Mouse (Mus musculus): ENCODE results near the gene Tssk6. TPM values are rescaled to one million over a fixed set of nuclear protein-coding genes. Genes with fewer than 3 reads are reported as not detected.
A peak's percentile ranks its signal among the peaks of the same experiment; 100 is the strongest.

Gene Tssk6
- polyA plus RNA-seq (2012; ENCODE audit: insufficient read depth, low replicate concordance), result 1.3 and 5.3 TPM in 2 replicates

DNA sequence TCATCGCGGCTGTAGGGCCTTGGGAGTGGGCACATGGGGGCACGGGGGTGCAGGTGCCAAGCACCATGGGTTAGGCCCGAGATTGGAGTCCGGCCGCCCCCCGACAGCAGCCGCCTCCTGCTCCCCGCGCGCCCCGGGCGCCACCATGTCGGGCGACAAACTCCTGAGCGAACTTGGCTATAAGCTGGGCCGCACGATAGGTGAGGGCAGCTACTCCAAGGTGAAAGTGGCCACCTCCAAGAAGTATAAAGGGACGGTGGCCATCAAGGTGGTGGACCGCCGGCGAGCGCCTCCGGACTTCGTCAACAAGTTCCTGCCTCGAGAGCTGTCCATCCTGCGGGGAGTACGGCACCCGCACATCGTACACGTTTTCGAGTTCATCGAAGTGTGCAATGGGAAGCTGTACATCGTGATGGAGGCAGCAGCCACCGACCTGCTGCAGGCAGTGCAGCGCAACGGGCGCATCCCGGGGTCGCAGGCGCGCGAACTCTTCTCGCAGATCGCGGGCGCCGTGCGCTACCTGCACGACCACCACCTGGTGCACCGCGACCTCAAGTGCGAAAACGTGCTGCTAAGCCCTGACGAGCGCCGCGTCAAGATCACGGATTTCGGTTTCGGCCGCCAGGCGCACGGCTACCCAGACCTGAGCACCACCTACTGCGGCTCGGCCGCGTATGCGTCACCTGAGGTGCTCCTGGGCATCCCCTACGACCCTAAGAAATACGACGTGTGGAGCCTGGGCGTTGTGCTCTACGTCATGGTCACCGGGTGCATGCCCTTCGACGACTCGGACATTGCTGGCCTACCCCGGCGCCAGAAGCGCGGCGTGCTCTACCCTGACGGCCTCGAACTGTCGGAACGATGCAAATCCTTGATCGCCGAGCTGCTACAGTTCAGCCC, at the start of gene Tssk6, which contains the start of the genes Ndufa13 and Yjefn3:
Gene Tssk6, plus strand, starts transcription at position 22 of the 900 bp plus-strand sequence.
Gene Ndufa13, minus strand, starts transcription at position 396 of the 900 bp plus-strand sequence.
Gene Yjefn3, minus strand, starts transcription at position 550 of the 900 bp plus-strand sequence.
- H3K36me3 ChIP-seq (replicated peaks; ENCODE audit: low read length), result peaks cover 29% of the 10 kb centered on the region
- H3K27me3 ChIP-seq (replicated peaks), result no peaks in the 10 kb centered on the region
- H3K9me3 ChIP-seq, result no peaks in the 10 kb centered on the region
- peak within 1 kb of the TSS; percentile 99 for H3K4me3 ChIP-seq (replicated peaks)
- peaks cover 68% of the 10 kb centered on the region for H3K4me1 ChIP-seq
- TF ChIP-seq GATA1 (IDR thresholded peaks at IDR 0.05; ENCODE audit: borderline replicate concordance, low read length) (no peak), FLI1 (IDR thresholded peaks at IDR 0.05; ENCODE audit: low read length) (no peak; the same call in 1 of the 2 replicates)

DNA sequence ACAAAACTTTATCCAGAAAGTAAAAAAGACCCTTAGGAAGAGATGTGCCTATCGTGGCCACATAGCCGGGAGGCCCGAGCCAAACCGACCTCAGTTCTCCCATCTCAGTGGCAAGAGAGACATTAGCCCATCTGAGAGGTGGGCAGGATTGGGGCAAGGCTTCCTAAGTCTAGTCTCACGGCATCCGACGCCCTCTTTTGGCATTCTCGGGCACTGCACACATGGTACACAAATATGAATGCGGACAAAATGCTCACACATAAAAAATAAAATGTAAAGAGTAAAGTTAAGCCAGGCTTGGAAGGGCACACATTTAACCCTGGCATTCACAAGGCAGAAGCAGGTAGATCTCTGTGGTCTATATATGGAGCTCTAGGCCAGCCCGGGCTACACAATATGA, 48.1 kb upstream of the Tssk6 start:
- peaks cover 21% of the 10 kb centered on the region for H3K27me3 ChIP-seq (replicated peaks)
- no peak overlapping the region for H3K4me3 ChIP-seq (replicated peaks)
- no peaks in the 10 kb centered on the region for H3K36me3 ChIP-seq (replicated peaks; ENCODE audit: low read length)
- no peak for TF ChIP-seq FLI1 (IDR thresholded peaks at IDR 0.05; ENCODE audit: low read length)
- TF ChIP-seq GATA1 (IDR thresholded peaks at IDR 0.05; ENCODE audit: borderline replicate concordance, low read length), result no peak
- H3K4me1 ChIP-seq, result peaks cover 26% of the 10 kb centered on the region
- peaks cover 5% of the 10 kb centered on the region; the same call in 1 of the 2 replicates for H3K9me3 ChIP-seq

DNA sequence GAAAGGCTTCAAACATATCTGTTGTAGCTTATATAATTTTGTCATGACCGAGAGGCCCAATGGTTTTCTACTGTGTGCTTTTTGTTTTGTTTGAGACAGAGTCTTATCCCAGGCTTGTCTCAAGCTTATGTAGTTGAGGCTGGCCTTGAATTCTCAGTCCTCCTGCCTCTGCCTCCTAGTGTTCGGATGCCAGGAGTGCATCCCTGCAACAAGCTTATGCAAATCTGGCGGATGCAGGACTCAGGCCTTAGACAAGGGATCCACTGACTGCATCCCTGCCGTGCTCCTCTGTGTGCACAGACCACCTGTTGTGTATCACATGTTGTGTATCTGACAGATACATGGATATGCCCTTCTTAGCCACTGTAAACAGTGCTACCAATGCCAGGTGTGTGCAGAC, 41.2 kb upstream of the Tssk6 start:
- H3K4me1 ChIP-seq, result peaks cover 19% of the 10 kb centered on the region
- peaks cover 33% of the 10 kb centered on the region for H3K27me3 ChIP-seq (replicated peaks)
- H3K9me3 ChIP-seq, result no peaks in the 10 kb centered on the region
- H3K4me3 ChIP-seq (replicated peaks), result no peak overlapping the region
- no peaks in the 10 kb centered on the region for H3K36me3 ChIP-seq (replicated peaks; ENCODE audit: low read length)
- TF ChIP-seq GATA1 (IDR thresholded peaks at IDR 0.05; ENCODE audit: borderline replicate concordance, low read length) (no peak), FLI1 (IDR thresholded peaks at IDR 0.05; ENCODE audit: low read length) (no peak)

DNA sequence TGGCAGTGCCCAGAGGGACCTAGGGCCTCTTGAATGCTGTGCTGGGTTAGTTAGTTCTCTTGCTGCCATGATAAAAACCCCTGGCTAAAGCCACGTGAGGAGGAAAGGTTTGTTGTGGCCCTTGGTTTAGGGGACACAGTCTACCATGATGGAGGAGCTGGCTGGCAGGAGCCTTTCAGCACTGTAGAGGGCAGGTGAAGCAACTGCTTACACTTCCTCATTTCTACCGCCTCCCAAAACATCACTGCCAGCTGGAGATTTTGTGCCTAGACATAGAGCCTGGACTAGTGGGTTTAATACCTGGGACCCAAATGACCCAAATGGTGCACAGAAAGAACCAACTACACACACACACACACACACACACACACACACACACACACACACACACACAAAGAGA, 40.7 kb upstream of the Tssk6 start:
- TF ChIP-seq GATA1 (IDR thresholded peaks at IDR 0.05; ENCODE audit: borderline replicate concordance, low read length) (no peak), FLI1 (IDR thresholded peaks at IDR 0.05; ENCODE audit: low read length) (no peak)
- Histone ChIP-seq H3K4me3 (replicated peaks) (no peak overlapping the region), H3K36me3 (replicated peaks; ENCODE audit: low read length) (no peaks in the 10 kb centered on the region), H3K9me3 (no peaks in the 10 kb centered on the region), H3K27me3 (replicated peaks) (peaks cover 31% of the 10 kb centered on the region), H3K4me1 (peaks cover 19% of the 10 kb centered on the region)

DNA sequence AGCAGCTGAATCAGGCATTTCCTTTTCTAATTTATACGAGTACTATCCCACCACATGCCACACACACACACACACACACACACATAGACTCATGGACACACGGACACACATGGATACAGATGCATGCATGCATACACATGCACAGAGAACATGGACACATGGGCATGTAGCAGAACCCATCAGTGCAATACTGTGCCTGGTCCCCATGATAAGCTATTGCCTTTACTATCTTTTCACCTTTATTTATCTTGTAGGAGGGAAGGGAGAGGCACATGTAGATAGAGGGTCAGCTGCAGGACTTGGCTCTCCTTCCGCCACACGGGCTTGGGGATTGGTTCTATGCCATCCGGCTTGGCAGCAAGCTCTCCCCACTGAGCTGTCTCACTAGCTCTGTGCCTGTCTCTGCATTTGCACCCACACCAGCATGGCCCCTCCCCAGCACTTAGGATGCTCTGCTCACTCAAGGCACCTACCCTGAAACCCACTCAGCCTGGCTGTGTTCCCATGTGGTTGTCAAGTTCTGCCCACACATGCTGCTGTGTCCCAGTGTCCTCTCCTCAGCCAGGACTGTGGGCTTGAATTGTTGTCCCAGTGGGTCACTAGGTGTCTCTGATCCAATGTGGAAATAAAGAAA, 38.5 kb upstream of the Tssk6 start:
- Histone ChIP-seq H3K4me3 (replicated peaks) (no peak overlapping the region), H3K4me1 (peaks cover 15% of the 10 kb centered on the region), H3K9me3 (no peaks in the 10 kb centered on the region), H3K27me3 (replicated peaks) (peaks cover 40% of the 10 kb centered on the region), H3K36me3 (replicated peaks; ENCODE audit: low read length) (no peaks in the 10 kb centered on the region)
- no peak for TF ChIP-seq GATA1 (IDR thresholded peaks at IDR 0.05; ENCODE audit: borderline replicate concordance, low read length)
- no peak for TF ChIP-seq FLI1 (IDR thresholded peaks at IDR 0.05; ENCODE audit: low read length)

DNA sequence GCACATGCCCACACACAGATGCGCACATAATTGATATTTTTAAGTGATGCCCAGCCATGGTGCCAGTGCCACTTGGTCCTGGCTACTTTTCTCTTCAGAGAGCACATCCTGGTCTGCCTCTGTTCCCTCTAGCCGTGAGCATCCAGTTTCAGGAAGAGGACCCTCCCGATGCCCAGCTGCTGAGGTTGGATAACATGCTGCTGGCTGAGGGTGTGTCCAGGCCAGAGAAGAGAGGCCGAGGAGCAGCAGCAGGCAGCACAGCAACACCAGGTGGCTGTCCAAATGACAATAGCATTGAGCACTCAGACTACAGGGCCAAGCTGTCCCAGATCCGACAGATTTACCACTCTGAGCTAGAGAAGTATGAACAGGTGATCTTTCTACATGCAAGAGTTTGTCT, 37.8 kb upstream of the Tssk6 start:
- Histone ChIP-seq H3K27me3 (replicated peaks) (peaks cover 36% of the 10 kb centered on the region), H3K4me1 (peaks cover 9% of the 10 kb centered on the region; the same call in 1 of the 2 replicates), H3K9me3 (no peaks in the 10 kb centered on the region), H3K36me3 (replicated peaks; ENCODE audit: low read length) (no peaks in the 10 kb centered on the region), H3K4me3 (replicated peaks) (no peak overlapping the region)
- TF ChIP-seq FLI1 (IDR thresholded peaks at IDR 0.05; ENCODE audit: low read length) (no peak), GATA1 (IDR thresholded peaks at IDR 0.05; ENCODE audit: borderline replicate concordance, low read length) (no peak)

DNA sequence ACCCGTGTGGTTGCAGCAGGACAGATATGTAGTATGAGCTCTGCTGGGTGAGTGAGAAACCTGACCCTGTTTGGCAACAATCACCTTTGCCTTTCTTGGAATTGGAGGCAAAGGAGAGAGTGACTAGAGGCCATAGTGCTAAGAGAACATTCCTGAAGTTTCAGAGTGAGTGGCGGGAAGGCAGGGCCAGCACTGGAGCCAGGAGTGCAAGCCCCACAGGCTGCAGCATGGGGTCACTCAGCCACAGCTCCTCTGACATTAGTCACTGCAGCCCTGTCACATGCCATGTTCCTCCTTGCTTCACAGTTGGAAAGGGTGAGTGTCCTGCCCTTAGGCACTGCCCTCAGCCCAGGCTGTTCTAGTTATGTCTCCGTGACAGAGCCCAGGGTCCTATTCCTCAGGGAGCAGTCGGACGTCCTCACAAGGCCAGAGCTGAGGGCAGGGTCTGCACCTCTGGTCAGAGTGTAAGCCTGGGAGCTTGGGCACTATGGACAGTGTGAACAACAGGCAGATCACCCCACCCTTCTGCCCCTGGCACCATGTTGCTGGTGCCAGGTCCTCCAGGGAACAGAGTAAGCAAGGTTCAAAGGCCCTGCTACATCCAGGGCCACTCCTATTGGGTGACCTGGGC, 34.2 kb upstream of the Tssk6 start:
- Histone ChIP-seq H3K9me3 (no peaks in the 10 kb centered on the region), H3K4me3 (replicated peaks) (no peak overlapping the region), H3K36me3 (replicated peaks; ENCODE audit: low read length) (no peaks in the 10 kb centered on the region), H3K4me1 (peaks cover 13% of the 10 kb centered on the region; the same call in 1 of the 2 replicates), H3K27me3 (replicated peaks) (peaks cover 59% of the 10 kb centered on the region)
- no peak for TF ChIP-seq GATA1 (IDR thresholded peaks at IDR 0.05; ENCODE audit: borderline replicate concordance, low read length)
- no peak for TF ChIP-seq FLI1 (IDR thresholded peaks at IDR 0.05; ENCODE audit: low read length)

DNA sequence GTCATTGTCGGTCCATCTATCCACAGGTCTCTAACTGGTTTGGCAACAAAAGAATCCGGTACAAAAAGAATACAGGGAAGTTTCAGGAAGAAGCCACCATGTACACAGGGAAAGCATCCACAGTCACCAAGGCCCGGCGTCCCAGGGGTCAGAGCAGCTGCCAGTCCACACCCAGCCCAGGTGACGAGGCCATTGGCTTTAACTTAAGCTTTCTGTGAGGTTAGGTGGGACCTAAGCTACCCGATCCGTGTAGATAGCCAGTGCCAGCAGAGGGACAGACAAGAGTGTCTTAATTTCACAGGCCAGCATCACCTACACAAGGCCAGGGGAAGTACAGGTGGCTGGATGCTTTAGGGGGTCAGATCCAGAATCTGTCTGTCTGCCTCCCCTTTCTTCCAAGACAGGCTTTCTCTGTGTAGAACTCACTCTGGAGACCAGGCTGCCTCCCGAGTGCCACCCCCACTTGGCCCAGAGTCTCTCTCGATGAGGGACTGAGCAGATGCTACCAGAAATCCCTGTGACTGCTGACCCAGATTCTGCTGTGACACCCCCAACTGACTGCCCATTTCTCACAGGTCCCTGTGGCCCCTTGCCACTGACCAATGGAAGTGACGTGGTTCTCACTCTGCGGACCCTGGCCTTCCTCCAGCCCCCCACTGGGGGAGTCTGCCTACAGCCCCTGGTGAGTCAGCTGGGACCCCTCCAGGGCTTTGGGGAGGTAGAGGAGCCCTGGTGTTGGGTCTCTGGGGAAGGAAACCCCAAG, 31.8 kb upstream of the Tssk6 start:
- TF ChIP-seq FLI1 (IDR thresholded peaks at IDR 0.05; ENCODE audit: low read length) (no peak), GATA1 (IDR thresholded peaks at IDR 0.05; ENCODE audit: borderline replicate concordance, low read length) (no peak)
- Histone ChIP-seq H3K27me3 (replicated peaks) (peaks cover 54% of the 10 kb centered on the region), H3K4me3 (replicated peaks) (no peak overlapping the region), H3K36me3 (replicated peaks; ENCODE audit: low read length) (no peaks in the 10 kb centered on the region), H3K4me1 (peaks cover 15% of the 10 kb centered on the region), H3K9me3 (no peaks in the 10 kb centered on the region)

DNA sequence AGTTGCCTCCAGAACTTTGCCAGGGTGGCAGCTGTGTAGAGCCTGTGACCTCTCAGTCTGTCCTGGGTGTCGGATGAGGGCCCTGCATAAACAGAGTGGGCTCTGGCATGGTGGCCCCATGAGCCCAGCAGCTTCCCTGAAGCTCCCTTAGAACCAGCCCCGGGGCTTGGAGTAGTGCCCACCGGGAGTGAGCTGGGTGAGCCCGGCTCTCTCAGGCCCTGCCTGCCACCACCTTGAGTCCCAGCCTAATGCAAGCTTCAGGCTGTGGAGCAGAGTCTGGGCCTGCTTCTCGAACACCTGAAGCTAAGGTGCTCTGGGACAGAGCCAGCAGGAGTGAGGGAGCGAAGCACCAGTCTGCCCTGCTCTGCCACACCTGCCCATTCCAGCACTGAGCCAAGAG, 31.1 kb upstream of the Tssk6 start:
- no peak overlapping the region for H3K4me3 ChIP-seq (replicated peaks)
- TF ChIP-seq GATA1 (IDR thresholded peaks at IDR 0.05; ENCODE audit: borderline replicate concordance, low read length), result no peak
- TF ChIP-seq FLI1 (IDR thresholded peaks at IDR 0.05; ENCODE audit: low read length), result no peak
- H3K36me3 ChIP-seq (replicated peaks; ENCODE audit: low read length), result no peaks in the 10 kb centered on the region
- peaks cover 16% of the 10 kb centered on the region for H3K4me1 ChIP-seq
- H3K27me3 ChIP-seq (replicated peaks), result peaks cover 55% of the 10 kb centered on the region
- no peaks in the 10 kb centered on the region for H3K9me3 ChIP-seq

All from megakaryocyte, embryonic 14.5 days (primary cell).